Mouse (Mus musculus): ENCODE data around the gene Rab3il1. TPM values are rescaled to one million over a fixed set of nuclear protein-coding genes. Genes with fewer than 3 reads are reported as not detected.
"Not testable (repeated sequence)": the region's sequence is repeated elsewhere in the genome, so short reads cannot be mapped to it uniquely, and the experiment has no call there.

Gene Rab3il1
- polyA plus RNA-seq, 1 experiment from 2014 or later = 30.6 TPM

GRCm38 (mm10) chr19:9968081-9968787, 33.2 kb upstream of the Rab3il1 start:
- ATAC-seq (replicated peaks; ENCODE audit: low FRiP score, low read depth) (no peak), DNase-seq (ENCODE audit: low spot score) (no peak)
- no peak overlapping the region for H3K9ac ChIP-seq (ENCODE audit: low read depth, low read length)
- no peak for TF ChIP-seq CTCF (IDR thresholded peaks at IDR 0.05; ENCODE audit: low read depth)
- H3K27ac ChIP-seq = no peak overlapping the region
- no peaks in the 10 kb centered on the region for H3K9me3 ChIP-seq (replicated peaks; ENCODE audit: low read length)
- H3K4me2 ChIP-seq (ENCODE audit: low read length) = no peak overlapping the region
- no peak overlapping the region for H3K4me3 ChIP-seq (replicated peaks; ENCODE audit: low read depth, low read length)
- no peaks in the 10 kb centered on the region for H3K4me1 ChIP-seq (replicated peaks; ENCODE audit: insufficient read depth, low read length)
- H3K36me3 ChIP-seq (ENCODE audit: insufficient read depth, low read length) = no peaks in the 10 kb centered on the region
- whole genome bisulfite sequencing = 77% methylated on average over 8 of the region's 10 CpGs
- H3K27me3 ChIP-seq (ENCODE audit: insufficient read depth, low read length) = no peaks in the 10 kb centered on the region

DNA sequence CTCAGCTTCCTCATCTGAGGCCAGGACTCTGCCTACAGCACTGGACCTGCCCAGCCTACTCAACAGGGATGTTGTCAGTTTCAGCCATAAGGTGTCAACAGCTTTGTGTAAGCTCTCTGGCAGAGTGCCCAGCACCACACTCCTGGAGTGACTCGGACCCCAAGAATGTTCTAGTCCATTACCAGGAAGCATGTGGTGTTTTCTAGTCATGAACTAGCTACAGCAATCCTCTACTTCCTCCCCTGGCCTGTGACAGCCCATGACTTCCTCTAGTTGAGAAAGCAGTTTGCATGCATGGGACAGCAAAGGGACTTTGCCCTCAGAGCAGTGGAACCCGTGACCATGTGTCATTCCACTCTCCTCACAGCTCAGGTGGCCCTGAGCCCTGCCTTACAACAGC, 26.6 kb upstream of the Rab3il1 start:
- not testable (repeated sequence) for H3K36me3 ChIP-seq (ENCODE audit: insufficient read depth, low read length); DNase-seq (ENCODE audit: low spot score); H3K4me1 ChIP-seq (replicated peaks; ENCODE audit: insufficient read depth, low read length); H3K9me3 ChIP-seq (replicated peaks; ENCODE audit: low read length); H3K27ac ChIP-seq; H3K9ac ChIP-seq (ENCODE audit: low read depth, low read length); H3K4me3 ChIP-seq (replicated peaks; ENCODE audit: low read depth, low read length); H3K27me3 ChIP-seq (ENCODE audit: insufficient read depth, low read length); H3K4me2 ChIP-seq (ENCODE audit: low read length)
- 46% methylated on average over 2 of the region's 2 CpGs for WGBS
- peak; percentile 40; the same call in 1 of the 2 replicates for ATAC-seq (replicated peaks; ENCODE audit: low FRiP score, low read depth)

DNA sequence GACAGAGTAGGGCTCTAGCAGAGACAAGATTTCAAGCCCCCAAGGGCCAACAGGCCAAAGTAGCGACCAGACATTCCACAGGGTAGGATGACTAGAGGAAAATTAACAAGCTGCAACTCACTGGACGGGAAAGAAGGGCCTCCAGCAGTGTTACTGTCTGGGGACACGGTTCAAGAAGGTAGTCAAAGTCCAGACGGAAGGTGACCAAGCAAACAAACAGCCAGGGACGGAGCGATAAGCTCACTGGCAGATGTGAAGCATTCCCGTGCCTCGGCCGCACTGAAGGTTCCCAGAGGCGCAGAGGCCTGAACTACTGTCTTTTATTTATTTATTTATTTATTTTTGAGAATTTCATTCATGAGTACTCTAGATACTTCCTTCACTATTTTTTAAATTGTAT, 24.4 kb upstream of the Rab3il1 start:
- Histone ChIP-seq H3K27ac (no peak overlapping the region), H3K4me2 (ENCODE audit: low read length) (no peak overlapping the region), H3K4me1 (replicated peaks; ENCODE audit: insufficient read depth, low read length) (peaks cover 5% of the 10 kb centered on the region; the same call in 1 of the 2 replicates), H3K9me3 (replicated peaks; ENCODE audit: low read length) (no peaks in the 10 kb centered on the region), H3K27me3 (ENCODE audit: insufficient read depth, low read length) (no peaks in the 10 kb centered on the region), H3K9ac (ENCODE audit: low read depth, low read length) (no peak overlapping the region), H3K36me3 (ENCODE audit: insufficient read depth, low read length) (no peaks in the 10 kb centered on the region), H3K4me3 (replicated peaks; ENCODE audit: low read depth, low read length) (no peak overlapping the region)
- TF ChIP-seq CTCF (IDR thresholded peaks at IDR 0.05; ENCODE audit: low read depth) = no peak
- DNase-seq (ENCODE audit: low spot score) (no peak), ATAC-seq (replicated peaks; ENCODE audit: low FRiP score, low read depth) (peak; percentile 67)
- WGBS = 78% methylated on average over 10 of the region's 10 CpGs

- Histone ChIP-seq H3K9me3 (replicated peaks; ENCODE audit: low read length) (no peaks in the 10 kb centered on the region), H3K4me2 (ENCODE audit: low read length) (no peak overlapping the region), H3K36me3 (ENCODE audit: insufficient read depth, low read length) (no peaks in the 10 kb centered on the region), H3K9ac (ENCODE audit: low read depth, low read length) (no peak overlapping the region), H3K4me3 (replicated peaks; ENCODE audit: low read depth, low read length) (no peak overlapping the region), H3K27ac (peak overlapping the region; percentile 76), H3K4me1 (replicated peaks; ENCODE audit: insufficient read depth, low read length) (peaks cover 5% of the 10 kb centered on the region; the same call in 1 of the 2 replicates), H3K27me3 (ENCODE audit: insufficient read depth, low read length) (no peaks in the 10 kb centered on the region)
- no peak for TF ChIP-seq CTCF (IDR thresholded peaks at IDR 0.05; ENCODE audit: low read depth)
- 0 out of 2 replicates have a peak, but pooled peaks have one; percentile 25 for ATAC-seq (replicated peaks; ENCODE audit: low FRiP score, low read depth)
- whole genome bisulfite sequencing = 38% methylated on average over 5 of the region's 5 CpGs
- peak; percentile 72 for DNase-seq (ENCODE audit: low spot score)
Measured at GRCm38 (mm10) chr19:9978431-9978951, 23.0 kb upstream of the Rab3il1 start.

GRCm38 (mm10) chr19:9979156-9979555, 22.3 kb upstream of the Rab3il1 start:
- 86% methylated on average over 2 of the region's 2 CpGs for WGBS
- no peak for ATAC-seq (replicated peaks; ENCODE audit: low FRiP score, low read depth)
- 0 out of 2 replicates have a peak, but pooled peaks cover under 1% of the 10 kb centered on the region for H3K36me3 ChIP-seq (ENCODE audit: insufficient read depth, low read length)
- TF ChIP-seq CTCF (IDR thresholded peaks at IDR 0.05; ENCODE audit: low read depth) = no peak
- no peaks in the 10 kb centered on the region for H3K9me3 ChIP-seq (replicated peaks; ENCODE audit: low read length)
- peak overlapping the region; percentile 76 for H3K27ac ChIP-seq
- H3K4me2 ChIP-seq (ENCODE audit: low read length) = no peak overlapping the region
- H3K27me3 ChIP-seq (ENCODE audit: insufficient read depth, low read length) = no peaks in the 10 kb centered on the region
- DNase-seq (ENCODE audit: low spot score) = no peak
- H3K4me1 ChIP-seq (replicated peaks; ENCODE audit: insufficient read depth, low read length) = peaks cover 5% of the 10 kb centered on the region; the same call in 1 of the 2 replicates
- no peak overlapping the region for H3K4me3 ChIP-seq (replicated peaks; ENCODE audit: low read depth, low read length)
- no peak overlapping the region for H3K9ac ChIP-seq (ENCODE audit: low read depth, low read length)

DNA sequence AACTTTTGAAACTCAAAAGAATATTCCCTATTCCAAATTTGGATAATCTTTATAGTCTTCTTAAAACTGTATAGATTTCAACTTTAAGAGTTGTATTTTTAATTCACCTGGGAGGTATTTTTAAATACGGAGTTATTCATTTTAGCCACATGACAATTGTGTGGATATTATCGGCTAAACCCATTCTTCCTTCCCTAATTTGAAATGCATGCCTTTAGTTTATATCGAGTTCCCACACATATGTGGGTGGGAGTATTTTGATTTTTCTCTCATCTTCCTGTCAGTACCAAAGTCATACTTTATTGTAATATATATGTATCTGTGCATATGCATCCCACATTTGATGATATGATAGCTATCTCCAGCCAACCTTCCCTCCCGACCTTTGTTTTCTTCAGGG, 21.2 kb upstream of the Rab3il1 start, which contains the start of gene Fth1:
Gene Fth1 (plus strand): TSS at position 341 of the 400 bp plus-strand sequence.
- H3K27me3 ChIP-seq (ENCODE audit: insufficient read depth, low read length) = no peaks in the 10 kb centered on the region
- TF ChIP-seq CTCF (IDR thresholded peaks at IDR 0.05; ENCODE audit: low read depth) = no peak
- H3K4me1 ChIP-seq (replicated peaks; ENCODE audit: insufficient read depth, low read length) = peaks cover 5% of the 10 kb centered on the region; the same call in 1 of the 2 replicates
- DNase-seq (ENCODE audit: low spot score) (no peak), ATAC-seq (replicated peaks; ENCODE audit: low FRiP score, low read depth) (no peak)
- peak within 1 kb of the TSS; percentile 76; the same call in 1 of the 2 replicates for H3K27ac ChIP-seq
- H3K9ac ChIP-seq (ENCODE audit: low read depth, low read length) = no peak within 1 kb of the TSS
- no peak within 1 kb of the TSS for H3K4me2 ChIP-seq (ENCODE audit: low read length)
- H3K4me3 ChIP-seq (replicated peaks; ENCODE audit: low read depth, low read length) = no peak within 1 kb of the TSS
- H3K9me3 ChIP-seq (replicated peaks; ENCODE audit: low read length) = no peaks in the 10 kb centered on the region
- 85% methylated on average over 4 of the region's 4 CpGs for WGBS
- peaks cover 11% of the 10 kb centered on the region for H3K36me3 ChIP-seq (ENCODE audit: insufficient read depth, low read length)

Data from kidney, postnatal 0 days (tissue).